Mouse (Mus musculus) limb, embryonic 14.5 days (tissue): ENCODE data around the gene Zfp51. TPM values are rescaled to one million over a fixed set of nuclear protein-coding genes. Genes with fewer than 3 reads are reported as not detected.
A peak's percentile ranks its signal among the peaks of the same experiment; 100 is the strongest.
"Not testable (repeated sequence)": the region's sequence is repeated elsewhere in the genome, so short reads cannot be mapped to it uniquely, and the experiment has no call there.

Experiments used
- ATAC-seq: fragments of 200-750 bp; cut with Nextera tagmentation; 2 replicates; pipeline ENCODE4 v1.8.0; 2017; ENCODE audit warnings: low read depth, moderate number of reproducible peaks, moderate TSS enrichment; ENCODE audit not compliant: low FRiP score
- DNase-seq: peaks from one replicate; pipeline ENCODE4 v3.0.0-alpha.2; 2015; ENCODE audit warnings: low spot score
- H3K27ac ChIP-seq: fragments of 300-500 bp; sonication (generic); replicated peaks from 2 replicates; pipeline ENCODE4 v1.5.1; 2014; ENCODE audit warnings: low read depth, mild to moderate bottlenecking, low read length, moderate library complexity, mixed read lengths
- H3K27me3 ChIP-seq: fragments of 300-500 bp; sonication (generic); 2 replicates; pipeline ENCODE4 v1.6.1; 2014; ENCODE audit warnings: low read length, mixed read lengths; ENCODE audit not compliant: control insufficient read depth, insufficient read depth
- H3K36me3 ChIP-seq: fragments of 300-500 bp; sonication (generic); 2 replicates; pipeline ENCODE4 v1.6.1; 2014; ENCODE audit warnings: mild to moderate bottlenecking, low read length, moderate library complexity, mixed read lengths; ENCODE audit not compliant: control insufficient read depth, insufficient read depth
- H3K4me1 ChIP-seq: fragments of 300-500 bp; sonication (generic); 2 replicates; pipeline ENCODE4 v1.6.1; 2014; ENCODE audit warnings: antibody characterized with exemption, low read length, mixed read lengths; ENCODE audit not compliant: control insufficient read depth, insufficient read depth
- H3K4me2 ChIP-seq: fragments of 300-500 bp; sonication (generic); replicated peaks from 2 replicates; pipeline ENCODE4 v1.6.1; 2014; ENCODE audit warnings: low read depth, mild to moderate bottlenecking, low read length, moderate library complexity; ENCODE audit not compliant: severe bottlenecking
- H3K4me3 ChIP-seq: fragments of 300-500 bp; sonication (generic); replicated peaks from 2 replicates; pipeline ENCODE4 v1.5.1; 2014; ENCODE audit warnings: low read length
- H3K9ac ChIP-seq: fragments of 300-500 bp; sonication (generic); 2 replicates; pipeline ENCODE4 v1.6.1; 2014; ENCODE audit warnings: mild to moderate bottlenecking, low read depth, low read length, moderate library complexity; ENCODE audit not compliant: severe bottlenecking
- H3K9me3 ChIP-seq: fragments of 300-500 bp; sonication (generic); 2 replicates; pipeline ENCODE4 v1.6.1; 2016; ENCODE audit warnings: low read length; ENCODE audit not compliant: control insufficient read depth
- POLR2A ChIP-seq: fragments of 200-500 bp; IDR thresholded peaks from 2 replicates; pipeline ENCODE4 v1.8.0; 2012; ENCODE audit warnings: inconsistent platforms, mild to moderate bottlenecking, moderate library complexity, borderline replicate concordance; ENCODE audit not compliant: insufficient read depth, insufficient read length; ENCODE audit errors: extremely low read depth
- WGBS: fragments of 180-500 bp; shearing (Covaris S2); extraction: QIAGEN DNeasy Blood & Tissue Kit; methylation state at CpG from one replicate; pipeline ENCODE4 v1.1.7; 2014; 5-methylcytosine and 5-hydroxymethylcytosine counted together
- polyA plus RNA-seq, 2 experiments: library from polyadenylated mRNA; depleted of rRNA in 1 of 2; stranded (reverse) in 1 of 2; unstranded in 1 of 2; fragments of >200 nt; fragmentation: Nextera tagmentation in 1 of 2; extraction: Ambion mirVana in 1 of 2; gene quantifications; 2 replicates each; pipeline versions ENCODE4 v1.2.1 to v1.2.3; 2012 to 2014

Zfp51 gene
- polyA plus RNA-seq, 2 experiments, result 7.1 to 14.7 TPM

DNA sequence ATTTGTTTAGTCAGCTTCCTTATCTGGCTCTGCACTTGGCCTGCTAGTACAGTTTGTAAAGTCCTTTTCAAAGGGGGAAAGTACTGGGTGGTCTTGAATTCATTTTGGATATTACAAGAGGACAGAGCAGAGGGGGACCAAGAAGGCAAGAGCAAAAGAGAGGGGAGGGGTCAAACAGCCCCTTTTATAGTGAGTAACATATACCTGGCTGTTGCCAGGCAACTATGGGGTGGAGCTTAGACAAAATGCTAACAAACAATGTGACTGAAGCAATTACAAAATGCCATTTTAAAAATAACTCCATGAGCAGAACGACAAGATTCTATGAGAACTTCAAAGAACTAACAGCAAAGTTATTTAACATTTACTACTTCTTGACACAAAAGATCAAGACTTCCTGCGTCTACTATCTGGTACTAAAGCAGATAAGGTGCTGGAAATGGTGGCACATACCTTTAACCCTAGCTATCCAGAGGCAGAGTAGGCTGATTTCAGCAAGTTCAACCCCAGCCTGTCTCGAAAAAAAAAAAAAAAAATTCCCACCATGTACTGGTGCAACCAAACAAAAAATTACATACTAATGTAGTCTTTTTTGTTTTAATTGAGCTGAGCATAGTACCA, 22.0 kb downstream of the Zfp51 start:
- Histone ChIP-seq H3K27ac (no peak overlapping the region), H3K9ac (no peak overlapping the region), H3K36me3 (no peaks in the 10 kb centered on the region), H3K4me3 (no peak overlapping the region), H3K9me3 (no peaks in the 10 kb centered on the region), H3K27me3 (no peaks in the 10 kb centered on the region), H3K4me1 (peaks cover 11% of the 10 kb centered on the region), H3K4me2 (no peak overlapping the region)
- no peak for DNase-seq
- no peak for TF ChIP-seq POLR2A
- WGBS, result 59% methylated on average over 3 of the region's 3 CpGs
- no peak for ATAC-seq

DNA sequence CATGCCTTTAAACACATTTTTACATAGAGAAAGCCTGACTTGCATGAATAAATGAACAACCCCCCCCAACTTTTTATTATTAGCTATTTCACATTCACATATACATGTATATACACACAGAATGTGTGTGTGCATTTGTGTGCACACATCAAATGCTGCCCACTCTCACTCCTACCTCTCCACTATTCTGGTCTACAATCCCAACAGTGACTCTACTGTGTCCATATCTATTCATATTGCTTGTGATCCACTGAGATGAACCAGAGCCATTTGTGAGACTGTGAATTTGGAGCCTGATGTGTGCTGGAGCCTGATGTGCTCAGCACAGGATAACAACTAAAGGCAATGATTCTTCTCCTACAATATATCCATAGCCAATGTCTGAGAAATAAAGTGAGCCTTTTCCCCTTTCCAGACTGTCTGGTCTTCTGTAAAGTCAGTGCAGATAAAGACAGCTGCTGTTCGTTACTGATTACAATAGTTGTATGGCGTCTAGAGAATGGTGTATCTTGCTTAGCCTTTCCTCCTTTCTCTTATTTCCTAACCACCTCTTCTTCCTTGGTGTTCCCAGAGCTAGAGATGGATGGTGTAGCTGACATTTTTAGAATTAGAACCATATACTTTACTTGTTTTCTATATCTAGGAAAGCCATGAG, 22.6 kb downstream of the Zfp51 start:
- WGBS, result 40% methylated on average over 2 of the region's 2 CpGs
- H3K9me3 ChIP-seq, result no peaks in the 10 kb centered on the region
- no peak overlapping the region for H3K9ac ChIP-seq
- H3K4me1 ChIP-seq, result peaks cover 11% of the 10 kb centered on the region
- no peak for TF ChIP-seq POLR2A
- no peak for ATAC-seq
- no peak for DNase-seq
- H3K4me2 ChIP-seq, result no peak overlapping the region
- no peaks in the 10 kb centered on the region for H3K27me3 ChIP-seq
- no peaks in the 10 kb centered on the region for H3K36me3 ChIP-seq
- H3K4me3 ChIP-seq, result no peak overlapping the region
- peak overlapping the region; percentile 35; the same call in 1 of the 2 replicates for H3K27ac ChIP-seq

DNA sequence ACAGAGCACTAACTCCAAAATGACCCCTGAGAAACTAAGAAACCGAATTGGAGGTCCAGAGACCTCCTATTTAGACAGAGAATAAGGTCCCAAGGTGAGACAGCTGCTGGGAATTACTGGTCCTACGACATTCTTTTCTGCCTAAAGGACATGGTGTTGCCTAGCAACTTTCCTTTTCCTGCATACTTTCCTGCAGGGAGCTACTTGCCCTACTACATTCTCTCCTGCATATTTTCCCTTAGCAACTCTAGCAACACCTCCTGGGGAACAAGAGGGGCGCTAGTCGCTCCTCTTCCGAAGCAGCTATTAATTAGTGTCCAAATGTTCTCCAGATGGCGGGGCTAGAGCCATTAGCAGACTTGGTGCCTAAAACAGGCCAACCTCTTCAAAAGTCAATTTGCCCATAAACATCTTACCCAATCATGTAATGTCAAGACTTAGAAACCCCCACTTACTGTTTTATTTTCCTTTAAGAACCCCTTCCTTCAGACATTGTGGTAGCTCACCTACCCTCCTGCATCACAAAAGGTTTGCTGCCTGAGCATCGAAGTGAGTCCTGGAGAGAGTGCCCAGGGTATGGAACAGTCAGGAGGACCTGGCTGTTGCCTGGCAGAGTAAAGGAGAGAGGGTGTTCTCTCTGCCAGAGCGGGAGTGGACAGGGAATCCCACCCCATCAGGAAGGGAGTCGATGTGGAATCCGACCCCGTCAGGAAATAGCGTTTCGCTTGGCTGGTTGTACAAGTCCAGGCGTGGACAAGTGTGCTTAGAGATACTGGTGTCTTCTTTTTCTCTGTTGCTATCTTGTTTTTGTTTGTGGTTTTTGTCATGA, 23.4 kb downstream of the Zfp51 start:
- peak overlapping the region; percentile 35; the same call in 1 of the 2 replicates for H3K27ac ChIP-seq
- no peak overlapping the region for H3K4me3 ChIP-seq
- peak overlapping the region; percentile 20 for H3K4me2 ChIP-seq
- no peaks in the 10 kb centered on the region for H3K9me3 ChIP-seq
- peaks cover 11% of the 10 kb centered on the region for H3K4me1 ChIP-seq
- H3K9ac ChIP-seq, result no peak overlapping the region
- 14% methylated on average over 14 of the region's 14 CpGs for WGBS
- no peaks in the 10 kb centered on the region for H3K36me3 ChIP-seq
- ATAC-seq (peak; percentile 78), DNase-seq (peak; percentile 68)
- no peaks in the 10 kb centered on the region for H3K27me3 ChIP-seq
- TF ChIP-seq POLR2A, result no peak

DNA sequence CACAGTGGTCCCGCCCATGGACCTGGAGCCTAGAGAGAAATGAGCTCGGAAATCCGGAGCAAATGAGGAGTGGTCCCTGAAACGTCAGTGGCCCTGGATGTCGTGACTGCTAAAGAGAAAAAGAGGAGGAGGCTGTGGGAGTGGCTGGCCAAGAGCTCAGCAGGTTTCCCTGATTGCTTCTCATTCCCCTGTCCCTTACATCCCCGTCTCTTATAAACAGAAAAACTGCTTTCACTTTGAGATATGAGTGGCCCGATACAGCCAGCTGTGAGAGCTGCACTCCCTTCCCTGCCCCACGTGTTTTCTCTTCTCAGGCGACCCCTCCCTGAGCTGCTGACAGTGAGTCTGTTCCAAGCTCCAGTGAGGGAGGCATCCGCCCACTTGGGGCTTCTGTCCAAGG, 24.6 kb downstream of the Zfp51 start:
- not testable (repeated sequence) for H3K27ac ChIP-seq, H3K4me3 ChIP-seq, ATAC-seq, H3K27me3 ChIP-seq, H3K36me3 ChIP-seq, DNase-seq, H3K4me2 ChIP-seq, H3K9me3 ChIP-seq, H3K9ac ChIP-seq
- WGBS, result 14% methylated on average over 8 of the region's 10 CpGs
- H3K4me1 ChIP-seq, result peaks cover 11% of the 10 kb centered on the region

DNA sequence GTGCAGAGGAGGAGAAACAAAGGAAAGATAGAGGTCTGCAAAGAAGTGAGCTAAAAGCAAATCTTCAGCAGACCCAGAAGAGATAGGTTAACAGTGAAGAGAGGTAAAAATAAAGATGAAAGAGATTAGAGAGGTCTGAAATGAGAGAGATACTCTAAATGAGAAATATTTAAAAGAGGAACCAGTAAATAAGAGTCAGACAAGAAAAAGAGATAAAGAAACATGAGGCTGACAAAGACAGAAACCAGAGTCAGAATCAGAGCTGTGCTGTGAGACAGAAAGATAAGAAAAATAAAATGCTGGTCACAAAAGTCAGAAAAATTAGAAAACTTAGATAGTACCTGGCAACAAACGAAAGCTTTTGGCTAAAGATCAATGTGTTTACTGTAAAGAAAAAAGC, 25.1 kb downstream of the Zfp51 start:
- H3K27ac ChIP-seq, H3K27me3 ChIP-seq, H3K4me2 ChIP-seq, H3K9ac ChIP-seq, H3K9me3 ChIP-seq, H3K4me3 ChIP-seq, ATAC-seq, DNase-seq, H3K36me3 ChIP-seq: not testable (repeated sequence)
- WGBS, result 76% methylated on average over 1 of the region's 1 CpGs
- H3K4me1 ChIP-seq, result peaks cover 11% of the 10 kb centered on the region

DNA sequence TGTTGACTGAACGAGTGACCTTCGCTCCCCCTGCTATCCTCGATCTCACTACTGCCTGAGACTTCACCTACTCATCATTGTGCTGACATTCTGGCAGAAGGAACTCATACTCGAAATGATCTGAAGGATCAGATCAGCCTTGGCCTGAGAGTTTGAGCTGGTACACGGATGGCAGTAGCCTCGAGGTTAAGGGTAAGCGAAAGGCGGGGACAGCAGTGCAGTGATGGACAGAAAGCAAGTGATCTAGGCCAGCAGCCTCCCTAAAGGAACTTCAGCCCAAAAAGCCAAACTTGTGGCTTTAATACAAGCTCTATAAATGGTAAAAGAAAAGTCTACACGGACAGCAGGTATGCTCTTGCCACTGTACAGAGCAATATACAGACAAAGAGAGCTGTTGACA, 26.2 kb downstream of the Zfp51 start:
- H3K9me3 ChIP-seq, DNase-seq, H3K9ac ChIP-seq, H3K27me3 ChIP-seq, H3K4me2 ChIP-seq, H3K27ac ChIP-seq, H3K4me3 ChIP-seq, ATAC-seq, H3K36me3 ChIP-seq: not testable (repeated sequence)
- peaks cover 11% of the 10 kb centered on the region for H3K4me1 ChIP-seq
- WGBS, result 91% methylated on average over 4 of the region's 9 CpGs

DNA sequence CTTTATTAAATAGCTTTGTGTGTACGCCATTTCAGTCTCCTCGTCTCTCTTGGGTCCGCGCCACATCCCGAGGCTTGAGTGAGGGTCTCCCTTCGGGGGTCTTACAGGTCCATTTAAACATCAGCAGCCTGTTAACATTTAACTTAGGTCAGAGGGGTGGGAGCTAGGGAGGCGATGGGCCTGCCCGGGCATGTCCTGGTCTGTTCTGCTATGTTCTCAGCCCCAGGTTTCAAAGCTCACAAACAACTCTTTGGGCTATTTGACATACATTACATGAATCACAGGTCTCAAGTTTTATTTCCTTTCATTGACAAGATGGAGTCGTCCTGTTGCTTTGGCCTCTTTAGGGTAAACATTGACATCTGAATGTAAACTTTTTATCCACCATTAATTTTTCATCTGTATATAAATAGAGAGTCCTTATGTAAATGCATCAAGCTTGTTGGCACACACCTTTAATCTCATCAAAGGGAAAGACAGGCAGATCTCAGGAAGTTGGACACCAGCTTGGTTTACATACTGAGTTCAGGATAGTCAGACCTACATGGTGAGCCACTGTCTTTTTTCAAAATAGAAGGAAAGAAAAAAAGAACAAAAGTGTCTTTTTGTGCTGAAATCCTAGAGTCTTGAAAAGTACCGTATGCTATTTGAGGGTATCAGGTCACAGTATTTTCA, 28.1 kb downstream of the Zfp51 start:
- H3K9me3 ChIP-seq, H3K36me3 ChIP-seq, H3K27ac ChIP-seq, H3K4me2 ChIP-seq, H3K4me1 ChIP-seq, ATAC-seq, H3K4me3 ChIP-seq, H3K9ac ChIP-seq, DNase-seq, H3K27me3 ChIP-seq: not testable (repeated sequence)
- 83% methylated on average over 8 of the region's 10 CpGs for WGBS
